Mouse (Mus musculus) neural tube, embryonic 14.5 days (tissue): Measurements from ENCODE around the gene Tmem88. TPM values are rescaled to one million over a fixed set of nuclear protein-coding genes. Genes with fewer than 3 reads are reported as not detected.

Source experiments
- ATAC-seq: fragments of 200-750 bp; cut with Nextera tagmentation; 2 replicates; pipeline ENCODE4 v1.8.0; 2017; ENCODE audit warnings: low read depth, mild to moderate bottlenecking, moderate TSS enrichment, moderate library complexity
- H3K27ac ChIP-seq: fragments of 300-500 bp; sonication (generic); 2 replicates; pipeline ENCODE4 v1.5.1; 2014; ENCODE audit warnings: low read depth, mild to moderate bottlenecking, control low read depth, low read length, moderate library complexity, mixed read lengths
- H3K27me3 ChIP-seq: fragments of 300-500 bp; sonication (generic); 2 replicates; pipeline ENCODE4 v1.6.1; 2014; ENCODE audit warnings: low read length; ENCODE audit not compliant: control insufficient read depth, insufficient read depth
- H3K36me3 ChIP-seq: fragments of 300-500 bp; sonication (generic); 2 replicates; pipeline ENCODE4 v1.6.1; 2014; ENCODE audit warnings: low read length, mixed read lengths; ENCODE audit not compliant: control insufficient read depth, insufficient read depth
- H3K4me1 ChIP-seq: fragments of 300-500 bp; sonication (generic); 2 replicates; pipeline ENCODE4 v1.6.1; 2014; ENCODE audit warnings: low read length; ENCODE audit not compliant: control insufficient read depth, insufficient read depth
- H3K4me2 ChIP-seq: fragments of 300-500 bp; sonication (generic); 2 replicates; pipeline ENCODE4 v1.6.1; 2014; ENCODE audit warnings: mild to moderate bottlenecking, low read depth, low read length, control low read depth
- H3K4me3 ChIP-seq: fragments of 300-500 bp; sonication (generic); 2 replicates; pipeline ENCODE4 v1.5.1; 2014; ENCODE audit warnings: low read depth, low read length, control low read depth, mixed read lengths
- H3K9ac ChIP-seq: fragments of 300-500 bp; sonication (generic); replicated peaks from 2 replicates; pipeline ENCODE4 v1.6.1; 2014; ENCODE audit warnings: low read depth, mild to moderate bottlenecking, control low read depth, low read length, mixed read lengths
- H3K9me3 ChIP-seq: fragments of 300-500 bp; sonication (generic); 2 replicates; pipeline ENCODE4 v1.6.1; 2016; ENCODE audit warnings: low read length; ENCODE audit not compliant: control insufficient read depth
- WGBS: fragments of 180-500 bp; shearing (Covaris S2); extraction: QIAGEN DNeasy Blood & Tissue Kit; methylation state at CpG from one replicate; pipeline ENCODE4 v1.1.7; 2014; 5-methylcytosine and 5-hydroxymethylcytosine counted together
- polyA plus RNA-seq: library from polyadenylated mRNA; unstranded; fragments of >200 nt; fragmentation: Nextera tagmentation; extraction: Ambion mirVana; gene quantifications from 2 replicates; pipeline ENCODE4 v1.2.1, GENCODE M21; 2014

Gene Tmem88
- polyA plus RNA-seq, 1 experiment from 2014 or later: 2.3 TPM

- Histone ChIP-seq H3K4me2 (no peak overlapping the region), H3K4me3 (no peak overlapping the region), H3K4me1 (no peaks in the 10 kb centered on the region), H3K9ac (no peak overlapping the region), H3K27me3 (no peaks in the 10 kb centered on the region), H3K27ac (no peak overlapping the region), H3K9me3 (no peaks in the 10 kb centered on the region), H3K36me3 (no peaks in the 10 kb centered on the region)
- WGBS: 93% methylated on average over 6 of the region's 6 CpGs
- ATAC-seq: no peak
Observed at GRCm38 (mm10) chr11:69381356-69381755, 16.7 kb downstream of the Tmem88 start.

- Histone ChIP-seq H3K4me3 (no peak overlapping the region), H3K27me3 (no peaks in the 10 kb centered on the region), H3K27ac (no peak overlapping the region), H3K4me2 (no peak overlapping the region), H3K36me3 (no peaks in the 10 kb centered on the region), H3K9me3 (no peaks in the 10 kb centered on the region), H3K9ac (no peak overlapping the region), H3K4me1 (no peaks in the 10 kb centered on the region)
- no peak for ATAC-seq
- 95% methylated on average over 3 of the region's 3 CpGs for WGBS
Observed at GRCm38 (mm10) chr11:69379600-69379999, 18.4 kb downstream of the Tmem88 start.

GRCm38 (mm10) chr11:69377766-69378165 is 20.3 kb downstream of the Tmem88 start:
- ATAC-seq: no peak
- 84% methylated on average over 3 of the region's 3 CpGs for WGBS

GRCm38 (mm10) chr11:69375646-69376045 is 22.4 kb downstream of the Tmem88 start:
- Histone ChIP-seq H3K4me3 (no peak overlapping the region), H3K27ac (no peak overlapping the region), H3K27me3 (no peaks in the 10 kb centered on the region), H3K9ac (no peak overlapping the region), H3K9me3 (no peaks in the 10 kb centered on the region), H3K4me1 (peaks cover 19% of the 10 kb centered on the region), H3K4me2 (no peak overlapping the region), H3K36me3 (0 out of 2 replicates have a peak, but pooled peaks cover 3% of the 10 kb centered on the region)
- ATAC-seq: no peak
- 79% methylated on average over 4 of the region's 4 CpGs for WGBS

More at GRCm38 (mm10) chr11:69377766-69378165, 20.3 kb downstream of the Tmem88 start:
- Histone ChIP-seq H3K9ac (no peak overlapping the region), H3K4me2 (no peak overlapping the region), H3K27me3 (no peaks in the 10 kb centered on the region), H3K36me3 (0 out of 2 replicates have a peak, but pooled peaks cover 3% of the 10 kb centered on the region), H3K9me3 (no peaks in the 10 kb centered on the region), H3K4me1 (0 out of 2 replicates have a peak, but pooled peaks cover under 1% of the 10 kb centered on the region), H3K4me3 (no peak overlapping the region), H3K27ac (no peak overlapping the region)

- Histone ChIP-seq H3K36me3 (0 out of 2 replicates have a peak, but pooled peaks cover 3% of the 10 kb centered on the region), H3K27ac (no peak overlapping the region), H3K9ac (0 out of 2 replicates have a peak overlapping the region, but pooled peaks have one; percentile 16), H3K4me3 (no peak overlapping the region), H3K4me2 (no peak overlapping the region), H3K4me1 (peaks cover 25% of the 10 kb centered on the region), H3K27me3 (no peaks in the 10 kb centered on the region), H3K9me3 (no peaks in the 10 kb centered on the region)
- 90% methylated on average over 16 of the region's 16 CpGs for WGBS
- no peak for ATAC-seq
Observed at GRCm38 (mm10) chr11:69373223-69373965, 24.6 kb downstream of the Tmem88 start.

- Histone ChIP-seq H3K27me3 (no peaks in the 10 kb centered on the region), H3K4me3 (no peak overlapping the region), H3K9ac (no peak overlapping the region), H3K27ac (no peak overlapping the region; the same call in 1 of the 2 replicates), H3K4me2 (no peak overlapping the region), H3K36me3 (0 out of 2 replicates have a peak, but pooled peaks cover 3% of the 10 kb centered on the region), H3K9me3 (no peaks in the 10 kb centered on the region), H3K4me1 (peaks cover 28% of the 10 kb centered on the region)
- no peak for ATAC-seq
- WGBS: 68% methylated on average over 3 of the region's 3 CpGs
Observed at GRCm38 (mm10) chr11:69372780-69373170, 25.3 kb downstream of the Tmem88 start.

- H3K4me3 ChIP-seq: no peak overlapping the region
- no peak overlapping the region for H3K9ac ChIP-seq
- peak overlapping the region; percentile 64 for H3K27ac ChIP-seq
- H3K4me1 ChIP-seq: peaks cover 34% of the 10 kb centered on the region
- H3K27me3 ChIP-seq: no peaks in the 10 kb centered on the region
- no peak for ATAC-seq
- 0 out of 2 replicates have a peak, but pooled peaks cover 3% of the 10 kb centered on the region for H3K36me3 ChIP-seq
- peak overlapping the region; percentile 34; the same call in 1 of the 2 replicates for H3K4me2 ChIP-seq
- H3K9me3 ChIP-seq: no peaks in the 10 kb centered on the region
- 24% methylated on average over 12 of the region's 12 CpGs for WGBS
Observed at GRCm38 (mm10) chr11:69372056-69372779, 25.8 kb downstream of the Tmem88 start.

- Histone ChIP-seq H3K9ac (no peak overlapping the region), H3K4me3 (no peak overlapping the region; the same call in 1 of the 2 replicates), H3K36me3 (0 out of 2 replicates have a peak, but pooled peaks cover 3% of the 10 kb centered on the region), H3K9me3 (no peaks in the 10 kb centered on the region), H3K4me2 (peak overlapping the region; percentile 34; the same call in 1 of the 2 replicates), H3K4me1 (peaks cover 34% of the 10 kb centered on the region), H3K27me3 (no peaks in the 10 kb centered on the region), H3K27ac (peak overlapping the region; percentile 64)
- 9% methylated on average over 12 of the region's 12 CpGs for WGBS
- ATAC-seq: no peak
Observed at GRCm38 (mm10) chr11:69371601-69372000, 26.4 kb downstream of the Tmem88 start.

- Histone ChIP-seq H3K4me3 (peak overlapping the region; percentile 6; the same call in 1 of the 2 replicates), H3K4me2 (peak overlapping the region; percentile 34), H3K36me3 (0 out of 2 replicates have a peak, but pooled peaks cover 3% of the 10 kb centered on the region), H3K27me3 (no peaks in the 10 kb centered on the region), H3K27ac (peak overlapping the region; percentile 64), H3K9me3 (no peaks in the 10 kb centered on the region), H3K9ac (no peak overlapping the region), H3K4me1 (peaks cover 38% of the 10 kb centered on the region)
- ATAC-seq: no peak
- WGBS: 12% methylated on average over 9 of the region's 9 CpGs
Observed at GRCm38 (mm10) chr11:69370817-69371215, 27.2 kb downstream of the Tmem88 start.
